Mouse (Mus musculus) liver, embryonic 15.5 days (tissue): ENCODE data around the gene 4930578C19Rik. TPM values are rescaled to one million over a fixed set of nuclear protein-coding genes. Genes with fewer than 3 reads are reported as not detected.
"Not testable (repeated sequence)": the region's sequence is repeated elsewhere in the genome, so short reads cannot be mapped to it uniquely, and the experiment has no call there.

ENCODE experiments used
- ATAC-seq: fragments of 200-750 bp; cut with Nextera tagmentation; 2 replicates; pipeline ENCODE4 v1.8.0; 2017; ENCODE audit warnings: moderate number of reproducible peaks, mild to moderate bottlenecking, moderate library complexity; ENCODE audit not compliant: insufficient read depth
- H3K27ac ChIP-seq: fragments of 300-500 bp; sonication (generic); replicated peaks from 2 replicates; pipeline ENCODE4 v1.5.1; 2015; ENCODE audit warnings: mild to moderate bottlenecking, inconsistent platforms
- H3K27me3 ChIP-seq: fragments of 300-500 bp; sonication (generic); 2 replicates; pipeline ENCODE4 v1.6.1; 2015; ENCODE audit warnings: mild to moderate bottlenecking, inconsistent platforms
- H3K36me3 ChIP-seq: fragments of 300-500 bp; sonication (generic); replicated peaks from 2 replicates; pipeline ENCODE4 v1.6.1; 2015; ENCODE audit warnings: moderate library complexity, mild to moderate bottlenecking, inconsistent platforms
- H3K4me1 ChIP-seq: fragments of 300-500 bp; sonication (generic); replicated peaks from 2 replicates; pipeline ENCODE4 v1.6.1; 2015; ENCODE audit warnings: inconsistent platforms
- H3K4me2 ChIP-seq: fragments of 300-500 bp; sonication (generic); 2 replicates; pipeline ENCODE4 v1.6.1; 2015; ENCODE audit warnings: moderate library complexity, mild to moderate bottlenecking, inconsistent platforms
- H3K4me3 ChIP-seq: fragments of 300-500 bp; sonication (generic); replicated peaks from 2 replicates; pipeline ENCODE4 v1.5.1; 2015; ENCODE audit warnings: mild to moderate bottlenecking, inconsistent platforms
- H3K9ac ChIP-seq: fragments of 300-500 bp; sonication (generic); 2 replicates; pipeline ENCODE4 v1.6.1; 2015; ENCODE audit warnings: moderate library complexity, mild to moderate bottlenecking, inconsistent platforms
- H3K9me3 ChIP-seq: fragments of 300-500 bp; sonication (generic); replicated peaks from 2 replicates; pipeline ENCODE4 v1.6.1; 2016; ENCODE audit warnings: inconsistent platforms
- WGBS: fragments of 180-500 bp; shearing (Covaris S2); methylation state at CpG from one replicate; pipeline ENCODE4 v1.1.7; 2015; ENCODE audit warnings: mixed read lengths; ENCODE audit not compliant: insufficient replicate concordance; 5-methylcytosine and 5-hydroxymethylcytosine counted together
- polyA plus RNA-seq: library from polyadenylated mRNA; unstranded; fragments of >200 nt; fragmentation: Nextera tagmentation; extraction: Ambion mirVana; gene quantifications from 2 replicates; pipeline ENCODE4 v1.2.1, GENCODE M21; 2015

The 4930578C19Rik gene
- polyA plus RNA-seq, 1 experiment from 2014 or later, result not detected

DNA sequence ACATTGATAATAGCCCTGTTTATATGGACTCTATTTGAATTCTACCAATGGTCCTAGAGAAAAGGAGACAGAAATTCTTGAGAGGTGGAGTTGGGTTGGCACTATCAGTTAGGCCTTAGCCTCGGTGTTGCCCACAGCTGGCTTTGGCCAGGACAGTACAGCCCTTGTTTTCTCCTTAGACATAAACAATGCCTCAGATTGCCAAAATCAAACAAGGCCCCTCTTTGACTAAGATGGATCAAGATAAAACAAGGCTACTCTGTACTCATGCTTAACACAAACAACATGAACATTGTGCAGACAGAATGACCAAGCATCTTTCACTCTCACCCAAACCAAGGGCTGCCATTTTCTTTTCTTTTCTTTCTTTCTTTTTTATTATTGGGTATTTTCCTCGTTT, 51.6 kb downstream of the 4930578C19Rik start:
- ATAC-seq, result no peak
- no peaks in the 10 kb centered on the region for H3K9me3 ChIP-seq

DNA sequence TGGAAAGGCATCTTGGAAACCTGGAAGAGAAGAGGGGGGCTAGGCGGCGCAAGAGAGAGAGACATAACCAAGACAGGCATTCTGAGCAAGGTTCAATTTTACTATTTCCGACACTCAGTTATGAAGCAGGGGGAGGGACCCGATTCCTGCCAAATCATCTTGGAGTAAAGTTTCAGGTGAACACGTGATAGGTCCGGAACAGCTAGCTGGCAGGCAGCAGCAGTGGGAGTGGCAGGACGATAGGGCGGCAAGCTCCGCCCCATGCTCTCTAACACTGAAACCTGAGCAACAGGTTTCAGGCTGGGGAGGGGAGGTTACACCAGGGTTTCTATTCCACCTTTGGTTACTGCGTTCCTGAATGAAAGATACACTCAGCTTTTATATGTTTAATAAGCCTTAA, 58.9 kb downstream of the 4930578C19Rik start:
- H3K36me3 ChIP-seq, result no peaks in the 10 kb centered on the region
- no peak overlapping the region for H3K4me3 ChIP-seq
- no peaks in the 10 kb centered on the region for H3K4me1 ChIP-seq
- no peak overlapping the region for H3K4me2 ChIP-seq
- no peaks in the 10 kb centered on the region for H3K9me3 ChIP-seq
- 46% methylated on average over 10 of the region's 10 CpGs for WGBS
- no peak overlapping the region for H3K27ac ChIP-seq
- no peak overlapping the region for H3K9ac ChIP-seq
- H3K27me3 ChIP-seq, result no peaks in the 10 kb centered on the region
- no peak for ATAC-seq

More for the DNA sequence above, 51.6 kb downstream of the 4930578C19Rik start:
- H3K4me2 ChIP-seq, result no peak overlapping the region
- no peak overlapping the region for H3K9ac ChIP-seq
- no peaks in the 10 kb centered on the region for H3K4me1 ChIP-seq
- H3K4me3 ChIP-seq, result no peak overlapping the region
- WGBS, result 45% methylated on average over 2 of the region's 2 CpGs
- no peak overlapping the region for H3K27ac ChIP-seq
- H3K36me3 ChIP-seq, result no peaks in the 10 kb centered on the region
- no peaks in the 10 kb centered on the region for H3K27me3 ChIP-seq

DNA sequence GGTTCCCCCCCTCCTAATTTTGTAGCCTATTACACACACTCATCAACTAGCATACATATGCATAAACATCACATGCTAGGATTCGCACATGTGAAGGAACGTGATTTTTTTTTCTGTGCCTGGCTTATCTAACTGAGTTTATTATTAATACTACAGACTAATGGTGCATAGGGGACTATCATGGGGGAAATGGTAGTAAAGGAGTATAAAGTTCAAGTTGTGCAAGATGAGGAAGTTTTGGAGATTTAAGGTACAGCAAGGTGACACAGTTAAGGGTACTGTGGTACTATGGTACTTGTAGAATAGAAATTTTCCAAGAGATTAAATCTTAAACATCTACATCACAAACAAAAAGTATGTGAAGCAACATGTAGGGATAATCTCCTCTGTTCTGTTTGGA, 64.5 kb downstream of the 4930578C19Rik start:
- H3K27ac ChIP-seq, result no peak overlapping the region
- H3K36me3 ChIP-seq, result no peaks in the 10 kb centered on the region
- no peak for ATAC-seq
- H3K27me3 ChIP-seq, result no peaks in the 10 kb centered on the region
- no peaks in the 10 kb centered on the region for H3K9me3 ChIP-seq
- H3K4me3 ChIP-seq, result no peak overlapping the region
- H3K4me2 ChIP-seq, result no peak overlapping the region
- no peaks in the 10 kb centered on the region for H3K4me1 ChIP-seq
- no peak overlapping the region for H3K9ac ChIP-seq
- WGBS, result 73% methylated on average over 2 of the region's 2 CpGs

DNA sequence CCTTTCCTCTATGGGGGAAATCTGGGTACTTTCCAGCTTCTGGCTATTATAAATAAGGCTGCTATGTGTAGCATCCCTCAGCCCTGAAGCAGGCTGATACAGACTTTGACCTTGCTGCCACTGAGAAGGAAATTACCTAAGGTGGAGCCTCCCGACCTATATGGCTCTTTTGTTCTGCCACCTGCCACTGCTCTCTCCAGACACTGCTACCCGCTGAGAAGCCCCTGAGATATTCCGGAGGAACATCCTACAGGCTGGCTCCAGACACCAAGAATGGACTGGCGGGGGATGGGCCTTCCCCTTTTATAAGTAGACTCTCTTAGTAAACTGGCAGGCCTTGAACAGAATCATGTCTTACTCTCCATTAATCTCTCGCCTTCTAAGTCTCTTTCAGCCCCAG, 77.0 kb downstream of the 4930578C19Rik start:
- not testable (repeated sequence) for H3K27ac ChIP-seq, H3K9ac ChIP-seq, H3K4me3 ChIP-seq, H3K9me3 ChIP-seq, H3K4me1 ChIP-seq, H3K36me3 ChIP-seq, H3K27me3 ChIP-seq, H3K4me2 ChIP-seq, ATAC-seq
- 60% methylated on average over 5 of the region's 5 CpGs for WGBS
